Mouse (Mus musculus): ENCODE results near the gene Snupn. TPM values are rescaled to one million over a fixed set of nuclear protein-coding genes. Genes with fewer than 3 reads are reported as not detected.
"Not testable (repeated sequence)": the region's sequence is repeated elsewhere in the genome, so short reads cannot be mapped to it uniquely, and the experiment has no call there.

The Snupn gene
- 27.2 and 29.4 TPM in 2 replicates for polyA plus RNA-seq (2015; fragmentation: Nextera tagmentation; extraction: Ambion mirVana)

GRCm38 (mm10) chr9:56950414-56951400 lies at the start of gene Snupn:
Gene Snupn (plus strand): TSS chr9:56950878.
- ATAC-seq (ENCODE audit: low FRiP score, low TSS enrichment): peak; percentile 100

GRCm38 (mm10) chr9:56901187-56901586 lies 49.5 kb upstream of the Snupn start:
- H3K27ac ChIP-seq (ENCODE audit: low read length): no peak overlapping the region
- H3K9me3 ChIP-seq (ENCODE audit: low read length): no peaks in the 10 kb centered on the region
- no peak overlapping the region for H3K4me3 ChIP-seq (ENCODE audit: low read length)
- H3K4me2 ChIP-seq (replicated peaks; ENCODE audit: low read depth, low read length): no peak overlapping the region
- WGBS: 57% methylated on average over 8 of the region's 8 CpGs
- H3K36me3 ChIP-seq (ENCODE audit: insufficient read depth, low read length): no peaks in the 10 kb centered on the region
- H3K27me3 ChIP-seq (ENCODE audit: insufficient read depth, low read length): no peaks in the 10 kb centered on the region
- no peak for ATAC-seq (ENCODE audit: low FRiP score, low TSS enrichment)
- no peak overlapping the region for H3K9ac ChIP-seq (replicated peaks; ENCODE audit: low read length)
- peaks cover 18% of the 10 kb centered on the region for H3K4me1 ChIP-seq (ENCODE audit: insufficient read depth, low read length)

More at GRCm38 (mm10) chr9:56950414-56951400, at the start of gene Snupn:
- under 1% methylated on average over 50 of the region's 50 CpGs for WGBS
- peak within 1 kb of the TSS; percentile 84 for H3K9ac ChIP-seq (replicated peaks; ENCODE audit: low read length)
- H3K36me3 ChIP-seq (ENCODE audit: insufficient read depth, low read length): peaks cover 1% of the 10 kb centered on the region; the same call in 1 of the 2 replicates
- H3K4me1 ChIP-seq (ENCODE audit: insufficient read depth, low read length): peaks cover 8% of the 10 kb centered on the region
- H3K4me3 ChIP-seq (ENCODE audit: low read length): peak within 1 kb of the TSS; percentile 77
- peak within 1 kb of the TSS; percentile 93 for H3K27ac ChIP-seq (ENCODE audit: low read length)
- peak within 1 kb of the TSS; percentile 86 for H3K4me2 ChIP-seq (replicated peaks; ENCODE audit: low read depth, low read length)
- no peaks in the 10 kb centered on the region for H3K9me3 ChIP-seq (ENCODE audit: low read length)
- no peaks in the 10 kb centered on the region for H3K27me3 ChIP-seq (ENCODE audit: insufficient read depth, low read length)

- no peak overlapping the region for H3K9ac ChIP-seq (replicated peaks; ENCODE audit: low read length)
- H3K27ac ChIP-seq (ENCODE audit: low read length): no peak overlapping the region
- WGBS: 85% methylated on average over 3 of the region's 3 CpGs
- H3K36me3 ChIP-seq (ENCODE audit: insufficient read depth, low read length): no peaks in the 10 kb centered on the region
- ATAC-seq (ENCODE audit: low FRiP score, low TSS enrichment): no peak
- peaks cover 18% of the 10 kb centered on the region for H3K4me1 ChIP-seq (ENCODE audit: insufficient read depth, low read length)
- no peak overlapping the region for H3K4me3 ChIP-seq (ENCODE audit: low read length)
- H3K27me3 ChIP-seq (ENCODE audit: insufficient read depth, low read length): no peaks in the 10 kb centered on the region
- H3K4me2 ChIP-seq (replicated peaks; ENCODE audit: low read depth, low read length): no peak overlapping the region
- no peaks in the 10 kb centered on the region for H3K9me3 ChIP-seq (ENCODE audit: low read length)
These were observed 47.0 kb upstream of the Snupn start for GRCm38 (mm10) chr9:56903662-56904061.

DNA sequence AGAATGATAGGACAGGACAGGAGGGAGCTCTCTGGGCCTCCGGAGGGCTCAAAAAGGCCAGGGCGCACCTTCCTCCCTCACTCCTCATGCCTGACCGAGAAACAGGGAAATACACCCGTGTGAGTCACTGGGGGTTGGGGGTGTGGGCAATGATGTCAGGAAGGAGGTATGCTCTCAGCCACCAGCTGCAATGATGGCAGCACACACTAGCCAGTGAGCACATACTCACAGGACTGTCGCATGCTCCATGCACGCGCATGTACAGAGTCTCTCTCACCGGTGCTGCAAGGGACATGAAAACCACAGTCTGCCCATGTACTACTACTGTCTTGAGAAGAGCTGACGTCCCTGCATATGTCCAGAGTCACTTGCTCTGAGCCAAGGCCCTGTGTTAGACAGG lies 43.1 kb upstream of the Snupn start:
- ATAC-seq (ENCODE audit: low FRiP score, low TSS enrichment): no peak
- no peaks in the 10 kb centered on the region for H3K36me3 ChIP-seq (ENCODE audit: insufficient read depth, low read length)
- no peak overlapping the region for H3K27ac ChIP-seq (ENCODE audit: low read length)

DNA sequence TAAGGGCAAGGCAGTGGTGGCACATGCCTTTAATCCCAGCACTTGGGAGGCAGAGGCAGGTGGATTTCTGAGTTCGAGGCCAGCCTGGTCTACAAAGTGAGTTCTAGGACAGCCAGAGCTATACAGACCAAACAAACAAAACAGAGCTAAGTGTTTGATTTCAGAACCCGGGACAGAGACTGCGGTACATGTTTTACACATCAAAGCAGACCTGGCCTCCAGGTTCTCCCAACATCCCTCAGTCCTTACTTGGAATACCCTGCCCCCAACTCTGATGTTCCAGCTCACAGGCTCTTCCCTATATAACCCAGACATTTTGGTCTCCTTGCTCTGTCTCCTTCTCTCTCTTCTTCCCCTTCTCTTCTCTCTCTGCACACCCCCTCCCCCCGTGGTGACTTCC lies 40.7 kb upstream of the Snupn start:
- not testable (repeated sequence) for H3K9me3 ChIP-seq (ENCODE audit: low read length); H3K9ac ChIP-seq (replicated peaks; ENCODE audit: low read length); H3K4me1 ChIP-seq (ENCODE audit: insufficient read depth, low read length); H3K4me3 ChIP-seq (ENCODE audit: low read length); ATAC-seq (ENCODE audit: low FRiP score, low TSS enrichment); H3K27me3 ChIP-seq (ENCODE audit: insufficient read depth, low read length); H3K4me2 ChIP-seq (replicated peaks; ENCODE audit: low read depth, low read length); H3K27ac ChIP-seq (ENCODE audit: low read length); H3K36me3 ChIP-seq (ENCODE audit: insufficient read depth, low read length)
- WGBS: 46% methylated on average over 4 of the region's 4 CpGs

More for the DNA sequence above, 43.1 kb upstream of the Snupn start:
- Histone ChIP-seq H3K9me3 (ENCODE audit: low read length) (no peaks in the 10 kb centered on the region), H3K4me3 (ENCODE audit: low read length) (no peak overlapping the region), H3K27me3 (ENCODE audit: insufficient read depth, low read length) (no peaks in the 10 kb centered on the region), H3K4me2 (replicated peaks; ENCODE audit: low read depth, low read length) (no peak overlapping the region), H3K9ac (replicated peaks; ENCODE audit: low read length) (no peak overlapping the region), H3K4me1 (ENCODE audit: insufficient read depth, low read length) (no peaks in the 10 kb centered on the region)
- whole genome bisulfite sequencing: 79% methylated on average over 9 of the region's 9 CpGs

DNA sequence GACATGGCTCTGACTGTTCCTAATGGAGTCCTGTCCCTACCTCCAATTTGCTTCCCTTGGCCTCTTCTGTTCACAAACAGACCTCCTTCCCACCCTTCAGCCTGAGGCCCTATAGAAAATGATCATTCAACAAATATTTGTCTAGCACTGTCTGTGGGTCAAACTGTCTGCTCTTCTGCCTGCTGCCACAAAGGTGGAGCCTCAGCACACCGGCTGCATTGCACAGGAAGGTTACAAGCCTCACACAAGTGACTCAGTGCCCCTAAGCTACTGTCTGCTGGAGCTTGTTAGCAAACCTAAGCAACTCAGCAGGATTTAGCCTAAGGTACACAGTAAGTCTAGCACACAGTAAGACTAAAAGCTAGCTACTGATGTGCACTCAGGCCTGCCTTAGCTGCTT lies 39.7 kb upstream of the Snupn start:
- no peaks in the 10 kb centered on the region for H3K9me3 ChIP-seq (ENCODE audit: low read length)
- H3K4me3 ChIP-seq (ENCODE audit: low read length): no peak overlapping the region
- peaks cover 7% of the 10 kb centered on the region; the same call in 1 of the 2 replicates for H3K36me3 ChIP-seq (ENCODE audit: insufficient read depth, low read length)
- H3K27ac ChIP-seq (ENCODE audit: low read length): no peak overlapping the region
- no peak for ATAC-seq (ENCODE audit: low FRiP score, low TSS enrichment)
- no peaks in the 10 kb centered on the region for H3K27me3 ChIP-seq (ENCODE audit: insufficient read depth, low read length)
- no peak overlapping the region for H3K4me2 ChIP-seq (replicated peaks; ENCODE audit: low read depth, low read length)
- no peak overlapping the region for H3K9ac ChIP-seq (replicated peaks; ENCODE audit: low read length)
- no peaks in the 10 kb centered on the region for H3K4me1 ChIP-seq (ENCODE audit: insufficient read depth, low read length)
- WGBS: 58% methylated on average over 1 of the region's 1 CpGs

DNA sequence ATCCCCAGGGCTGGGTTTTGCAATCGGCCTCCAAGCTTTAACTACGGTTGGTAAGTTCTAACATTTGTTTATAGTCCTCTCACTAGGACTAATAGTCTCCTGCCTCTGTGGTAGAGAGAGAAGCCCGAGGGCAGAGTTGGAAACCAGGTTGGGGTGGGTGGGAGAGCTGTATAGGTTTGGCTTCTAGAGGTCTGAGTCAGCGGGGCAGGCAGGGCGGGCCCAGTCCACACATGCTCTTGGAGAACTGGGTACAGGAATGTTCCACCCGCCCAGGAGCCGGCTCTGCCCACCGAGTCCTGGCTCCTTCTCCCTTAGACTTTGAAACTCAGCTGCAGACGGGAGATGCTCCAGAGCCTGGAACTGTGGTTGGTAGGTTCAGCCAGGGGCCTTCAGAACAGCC lies 36.7 kb upstream of the Snupn start:
- Histone ChIP-seq H3K4me3 (ENCODE audit: low read length) (no peak overlapping the region), H3K27ac (ENCODE audit: low read length) (no peak overlapping the region), H3K9me3 (ENCODE audit: low read length) (no peaks in the 10 kb centered on the region), H3K4me2 (replicated peaks; ENCODE audit: low read depth, low read length) (no peak overlapping the region), H3K27me3 (ENCODE audit: insufficient read depth, low read length) (no peaks in the 10 kb centered on the region), H3K4me1 (ENCODE audit: insufficient read depth, low read length) (no peaks in the 10 kb centered on the region), H3K9ac (replicated peaks; ENCODE audit: low read length) (no peak overlapping the region), H3K36me3 (ENCODE audit: insufficient read depth, low read length) (peaks cover 33% of the 10 kb centered on the region)
- 80% methylated on average over 9 of the region's 9 CpGs for WGBS
- ATAC-seq (ENCODE audit: low FRiP score, low TSS enrichment): no peak

GRCm38 (mm10) chr9:56915116-56915515 lies 35.6 kb upstream of the Snupn start:
- Histone ChIP-seq H3K9ac (replicated peaks; ENCODE audit: low read length) (no peak overlapping the region), H3K4me2 (replicated peaks; ENCODE audit: low read depth, low read length) (no peak overlapping the region), H3K4me3 (ENCODE audit: low read length) (no peak overlapping the region), H3K36me3 (ENCODE audit: insufficient read depth, low read length) (peaks cover 36% of the 10 kb centered on the region), H3K4me1 (ENCODE audit: insufficient read depth, low read length) (no peaks in the 10 kb centered on the region), H3K27me3 (ENCODE audit: insufficient read depth, low read length) (no peaks in the 10 kb centered on the region), H3K9me3 (ENCODE audit: low read length) (no peaks in the 10 kb centered on the region), H3K27ac (ENCODE audit: low read length) (no peak overlapping the region)
- 88% methylated on average over 1 of the region's 1 CpGs for WGBS
- no peak for ATAC-seq (ENCODE audit: low FRiP score, low TSS enrichment)

- H3K27ac ChIP-seq (ENCODE audit: low read length): no peak overlapping the region
- no peak overlapping the region for H3K4me3 ChIP-seq (ENCODE audit: low read length)
- WGBS: 70% methylated on average over 5 of the region's 5 CpGs
- ATAC-seq (ENCODE audit: low FRiP score, low TSS enrichment): no peak
- H3K4me1 ChIP-seq (ENCODE audit: insufficient read depth, low read length): no peaks in the 10 kb centered on the region
- no peaks in the 10 kb centered on the region for H3K9me3 ChIP-seq (ENCODE audit: low read length)
- no peaks in the 10 kb centered on the region for H3K27me3 ChIP-seq (ENCODE audit: insufficient read depth, low read length)
- no peak overlapping the region for H3K9ac ChIP-seq (replicated peaks; ENCODE audit: low read length)
- H3K36me3 ChIP-seq (ENCODE audit: insufficient read depth, low read length): peaks cover 39% of the 10 kb centered on the region
- H3K4me2 ChIP-seq (replicated peaks; ENCODE audit: low read depth, low read length): no peak overlapping the region
These were observed 34.8 kb upstream of the Snupn start for GRCm38 (mm10) chr9:56915695-56916410.

Measured in kidney, embryonic 16.5 days (tissue).